Mouse (Mus musculus) brain, embryonic 14.5 days (tissue): Measurements from ENCODE around the gene Krt83.

Experiments
- CTCF ChIP-seq: fragments of 200-500 bp; IDR thresholded peaks from 2 replicates; pipeline ENCODE4 v1.5.1; 2012; ENCODE audit warnings: inconsistent platforms, mild to moderate bottlenecking, moderate library complexity, borderline replicate concordance; ENCODE audit not compliant: insufficient read depth, insufficient read length; ENCODE audit errors: extremely low read depth
- POLR2A ChIP-seq: fragments of 200-500 bp; IDR thresholded peaks from 2 replicates; pipeline ENCODE4 v1.6.1; 2012; ENCODE audit warnings: mild to moderate bottlenecking, inconsistent platforms, borderline replicate concordance; ENCODE audit not compliant: poor library complexity, insufficient read depth, insufficient read length, severe bottlenecking; ENCODE audit errors: extremely low read depth

GRCm38 (mm10) chr15:101485911-101486635 lies 5.2 kb downstream of the Krt83 start:
- TF ChIP-seq CTCF = no peak
- no peak for TF ChIP-seq POLR2A
